Mouse (Mus musculus) ovary, adult 18-20 months (tissue): Measurements from ENCODE around the gene 2310011J03Rik.
A peak's percentile ranks its signal among the peaks of the same experiment; 100 is the strongest.

Experiments
- DNase-seq: peaks from one replicate; pipeline ENCODE4 v3.0.0; 2022; ENCODE audit warnings: low spot score, mixed read lengths

Gene 2310011J03Rik

GRCm38 (mm10) chr10:80341491-80342304 is 21.4 kb upstream of the 2310011J03Rik start:
- DNase-seq = no peak

DNA sequence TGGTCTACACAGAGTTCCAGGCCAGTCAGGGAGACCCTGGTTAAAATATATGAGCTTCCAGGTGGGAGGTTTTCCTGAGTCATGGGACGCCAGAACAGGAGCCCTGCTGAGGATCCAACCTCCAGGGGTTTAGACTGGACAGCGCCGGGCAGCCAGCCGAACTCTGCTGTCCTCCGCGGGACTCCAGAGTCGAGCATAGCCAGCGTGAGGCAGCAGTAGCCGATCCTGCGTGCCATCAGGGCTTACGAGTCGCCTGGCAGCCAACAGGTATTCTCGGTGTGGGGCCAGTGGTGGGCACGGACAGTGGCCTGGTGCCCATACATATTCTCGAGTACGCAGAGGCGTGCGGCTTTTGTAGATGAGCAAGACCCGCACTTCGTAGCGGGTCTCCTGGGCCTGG is 20.7 kb upstream of the 2310011J03Rik start:
- DNase-seq = no peak

DNA sequence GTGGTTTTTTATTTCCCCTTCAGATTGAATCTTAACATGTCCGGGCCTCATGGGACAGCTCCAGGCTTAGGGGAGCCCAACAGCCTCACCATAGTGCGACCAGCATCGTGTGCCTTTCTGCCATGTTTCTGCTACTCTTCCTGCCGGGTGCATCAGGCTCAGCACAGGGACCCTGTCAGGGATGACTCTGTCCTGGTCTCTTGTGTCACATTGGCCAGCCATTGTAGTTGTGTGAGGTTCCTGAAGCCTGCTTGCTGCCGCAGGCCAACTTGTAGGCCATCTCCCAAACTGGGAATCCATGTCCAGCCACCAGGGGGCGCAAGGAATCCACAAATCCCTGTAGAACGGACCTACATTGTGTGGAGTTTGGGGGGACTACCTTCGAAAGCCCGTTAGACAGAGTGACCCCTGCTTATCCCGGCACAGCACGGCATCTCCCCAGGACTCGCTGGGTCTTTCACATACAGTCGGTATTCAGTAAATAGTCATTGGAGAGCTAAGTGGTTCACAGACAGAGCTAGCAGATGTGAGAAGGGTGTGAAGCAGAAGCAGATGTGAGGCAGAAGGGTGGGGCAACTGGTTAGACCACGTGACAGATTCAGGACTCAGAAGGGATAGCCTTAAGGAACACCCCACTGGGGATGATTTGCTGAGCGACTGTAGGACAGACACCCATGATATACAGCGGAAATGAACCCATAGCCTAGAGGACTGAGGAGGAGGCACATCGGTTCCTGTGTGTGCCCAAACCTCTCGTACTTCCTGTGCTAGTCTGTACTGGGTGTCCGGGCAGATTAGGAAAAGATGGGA is 19.8 kb upstream of the 2310011J03Rik start:
- DNase-seq = no peak

- DNase-seq = no peak
Observed at GRCm38 (mm10) chr10:80336263-80336662, 15.9 kb upstream of the 2310011J03Rik start.

DNA sequence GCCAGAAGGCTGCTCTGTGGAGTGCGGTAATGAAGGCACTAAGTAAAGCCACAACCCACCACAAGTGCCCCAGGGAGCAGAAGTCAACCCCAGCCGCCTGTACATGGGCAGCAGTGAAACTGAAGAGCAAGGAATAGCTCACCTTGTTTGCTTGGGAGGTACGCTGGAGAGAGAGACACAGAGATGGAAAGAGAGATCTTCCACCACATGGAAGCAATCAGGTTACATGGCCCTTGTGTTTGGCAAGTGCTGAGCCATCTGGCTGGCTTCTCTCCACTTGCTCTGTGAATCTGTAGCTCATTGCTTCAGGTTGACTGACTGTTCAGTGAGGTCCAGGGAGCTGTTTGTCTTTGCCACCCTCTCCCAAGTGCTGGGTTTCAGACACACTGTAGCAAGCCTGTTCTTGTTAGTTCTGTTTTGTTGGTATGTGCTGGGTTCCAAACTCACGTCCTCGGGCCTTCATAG is 12.2 kb upstream of the 2310011J03Rik start:
- DNase-seq = no peak

GRCm38 (mm10) chr10:80331636-80332524 is 11.5 kb upstream of the 2310011J03Rik start:
- no peak for DNase-seq

- no peak for DNase-seq
Observed at GRCm38 (mm10) chr10:80330888-80331287, 10.6 kb upstream of the 2310011J03Rik start.

DNA sequence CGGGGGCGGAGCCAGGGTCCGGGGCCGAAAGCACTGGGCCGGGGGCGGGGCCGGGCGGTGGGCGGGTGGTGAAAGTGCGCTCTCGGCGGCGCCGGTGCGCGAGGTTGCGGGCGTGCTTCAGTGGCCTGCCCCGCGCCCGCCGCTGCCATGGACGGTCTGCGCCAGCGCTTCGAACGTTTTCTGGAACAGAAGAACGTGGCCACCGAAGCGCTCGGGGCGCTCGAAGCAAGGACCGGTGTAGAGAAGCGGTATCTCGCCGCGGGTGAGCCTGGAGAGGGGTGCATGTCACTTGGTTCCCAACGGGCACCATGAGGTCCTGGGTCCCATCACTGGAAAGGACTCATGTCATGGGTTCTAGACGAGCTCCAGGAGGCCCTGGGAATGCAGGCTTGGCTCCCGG is 9.7 kb upstream of the 2310011J03Rik start:
- no peak for DNase-seq

DNA sequence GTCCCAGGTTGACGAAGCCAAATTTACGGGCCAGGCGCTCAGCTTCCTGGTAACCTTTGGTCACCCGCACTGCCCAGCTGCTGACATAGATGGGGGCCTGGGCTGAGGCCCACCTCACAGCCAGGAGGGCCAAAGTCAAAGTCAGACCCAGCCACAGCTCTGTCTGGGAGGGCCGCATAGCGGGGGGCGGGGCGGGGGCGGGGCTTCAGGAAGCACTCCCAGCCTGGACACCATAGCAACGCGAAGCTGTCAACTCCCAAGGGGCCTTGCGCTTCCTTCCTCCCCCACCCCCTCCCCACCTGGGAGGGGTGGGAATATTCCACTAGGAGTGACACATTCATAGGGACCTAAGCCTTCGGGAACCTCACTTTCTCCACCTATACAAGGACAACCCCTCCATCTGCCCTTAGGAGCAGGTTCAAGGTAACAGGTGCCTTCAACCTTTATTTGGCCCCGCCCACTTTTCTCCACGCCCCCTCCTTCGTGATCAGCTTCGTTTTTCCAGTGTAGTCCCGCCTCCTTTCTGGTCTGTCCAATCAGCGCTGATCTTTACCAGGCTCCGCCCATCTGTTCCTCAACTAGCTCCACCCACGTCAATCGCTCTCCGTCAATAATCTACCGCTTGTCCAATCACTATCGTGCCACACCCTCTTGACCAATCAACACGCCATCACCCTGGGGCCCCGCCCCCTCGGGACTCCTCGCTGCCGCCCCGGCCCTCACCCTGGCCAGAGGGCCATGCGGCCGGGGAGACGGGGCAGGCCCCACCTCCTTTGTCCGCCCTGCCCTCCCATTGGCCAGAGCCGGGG is 9.1 kb upstream of the 2310011J03Rik start, which contains the start of the genes Pcsk4 and Reep6:
Pcsk4 (minus strand) TSS at position 226 of the 809 bp plus-strand sequence.
Reep6 (plus strand) TSS at position 681 of the 809 bp plus-strand sequence.
- peak; percentile 96 for DNase-seq

DNA sequence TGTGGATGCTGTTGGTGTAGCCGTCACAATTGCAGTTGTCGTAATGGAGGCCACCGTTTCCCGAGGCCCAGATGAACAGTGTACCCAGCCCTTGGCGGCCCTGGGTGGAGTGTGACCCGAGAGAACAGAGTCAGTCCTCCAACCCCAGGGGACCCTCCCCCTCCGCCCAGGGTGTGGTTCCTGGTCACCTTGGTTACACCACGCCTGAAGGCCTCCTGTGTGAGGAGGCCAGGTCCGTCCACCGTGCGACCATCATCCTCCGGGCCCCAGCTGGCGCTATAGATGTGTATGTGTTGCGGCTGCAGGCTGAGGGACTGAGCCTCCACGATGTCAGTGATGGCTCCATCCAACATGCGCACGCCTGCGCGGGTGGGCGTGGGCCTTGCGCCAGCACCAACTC is 4.7 kb upstream of the 2310011J03Rik start:
- no peak for DNase-seq

DNA sequence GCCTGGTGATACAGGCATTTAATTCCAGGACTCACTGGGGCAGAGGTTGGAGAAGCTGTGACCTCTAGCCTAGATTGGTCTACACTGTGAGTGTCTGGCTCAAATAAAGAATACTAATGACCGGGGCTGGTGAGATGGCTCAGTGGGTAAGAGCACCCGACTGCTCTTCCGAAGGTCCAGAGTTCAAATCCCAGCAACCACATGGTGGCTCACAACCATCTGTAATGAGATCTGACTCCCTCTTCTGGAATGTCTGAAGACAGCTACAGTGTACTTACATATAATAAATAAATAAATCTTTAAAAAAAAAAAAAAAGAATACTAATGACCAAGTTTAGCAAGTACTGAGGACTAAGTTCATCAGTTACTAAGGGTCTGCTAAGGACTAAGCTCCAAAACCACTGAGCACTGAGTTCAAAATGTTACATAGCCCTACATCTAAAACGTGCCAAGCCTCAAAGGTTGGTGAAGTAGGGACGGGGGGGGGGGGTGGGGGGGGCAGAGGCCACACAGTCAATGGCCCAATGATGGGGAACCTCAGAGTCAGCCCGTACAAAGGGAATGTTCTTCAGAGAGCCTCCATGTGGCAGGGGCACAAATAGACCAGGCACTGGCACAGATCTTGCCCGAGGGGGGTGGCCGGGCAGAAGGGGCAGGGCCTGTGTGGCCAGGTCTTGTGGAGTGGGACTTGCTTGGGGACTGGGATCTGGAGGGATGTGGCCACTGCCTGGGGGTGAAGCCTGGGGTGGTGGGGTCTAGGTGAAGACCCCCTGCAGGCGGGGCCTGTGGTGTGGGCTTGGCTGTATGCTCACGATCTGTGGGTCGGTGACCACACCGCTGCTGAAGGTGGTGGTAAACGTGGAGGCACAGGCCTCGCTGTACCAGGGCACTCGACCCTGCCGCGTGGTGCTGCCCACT is 4.0 kb upstream of the 2310011J03Rik start:
- DNase-seq = no peak

DNA sequence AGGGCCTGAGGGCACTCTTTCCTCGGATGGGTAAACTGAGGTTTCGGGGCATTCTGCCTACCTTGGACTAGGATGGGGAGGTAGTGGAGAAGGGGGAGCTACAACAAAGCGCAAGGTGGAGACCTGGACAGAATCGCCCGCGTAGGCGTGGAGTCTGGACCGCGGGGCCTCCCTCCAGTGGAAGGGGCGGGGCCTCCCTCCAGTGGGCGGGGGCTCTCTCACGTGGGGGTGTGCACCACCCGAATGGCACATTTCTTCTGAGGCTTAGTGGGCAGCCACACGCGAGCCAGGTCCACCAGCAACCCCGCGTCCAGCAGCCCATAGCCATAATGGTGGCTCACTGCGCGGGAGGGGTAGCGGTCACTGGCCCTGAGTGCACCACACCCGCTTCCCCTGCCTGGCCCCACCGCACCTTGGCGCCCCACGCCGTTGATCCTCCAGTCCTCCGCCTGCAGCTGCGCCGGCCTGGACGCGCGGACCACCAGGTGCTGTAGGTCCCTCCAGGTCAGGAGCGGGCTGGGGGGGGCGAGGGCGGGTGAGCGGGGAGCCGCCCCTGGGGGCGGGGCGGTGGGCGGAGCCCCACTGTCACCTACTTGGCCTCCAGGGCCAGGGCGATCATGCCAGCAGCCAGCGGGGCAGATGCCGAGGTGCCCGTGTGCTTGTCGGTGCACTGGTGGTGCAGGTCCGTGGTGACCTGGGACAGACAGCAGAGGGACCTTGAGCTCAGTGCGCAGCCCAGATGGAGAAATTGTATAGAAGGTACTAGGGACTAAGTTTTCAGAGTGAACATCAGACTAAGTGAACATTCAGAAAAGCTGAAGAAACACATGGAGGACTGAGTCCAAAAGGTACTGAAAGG is 3.2 kb upstream of the 2310011J03Rik start:
- DNase-seq = peak; percentile 55

GRCm38 (mm10) chr10:80322811-80323211 is 2.5 kb upstream of the 2310011J03Rik start:
- no peak for DNase-seq

- DNase-seq = no peak
Observed at GRCm38 (mm10) chr10:80321670-80322581, 1.6 kb upstream of the 2310011J03Rik start.

DNA sequence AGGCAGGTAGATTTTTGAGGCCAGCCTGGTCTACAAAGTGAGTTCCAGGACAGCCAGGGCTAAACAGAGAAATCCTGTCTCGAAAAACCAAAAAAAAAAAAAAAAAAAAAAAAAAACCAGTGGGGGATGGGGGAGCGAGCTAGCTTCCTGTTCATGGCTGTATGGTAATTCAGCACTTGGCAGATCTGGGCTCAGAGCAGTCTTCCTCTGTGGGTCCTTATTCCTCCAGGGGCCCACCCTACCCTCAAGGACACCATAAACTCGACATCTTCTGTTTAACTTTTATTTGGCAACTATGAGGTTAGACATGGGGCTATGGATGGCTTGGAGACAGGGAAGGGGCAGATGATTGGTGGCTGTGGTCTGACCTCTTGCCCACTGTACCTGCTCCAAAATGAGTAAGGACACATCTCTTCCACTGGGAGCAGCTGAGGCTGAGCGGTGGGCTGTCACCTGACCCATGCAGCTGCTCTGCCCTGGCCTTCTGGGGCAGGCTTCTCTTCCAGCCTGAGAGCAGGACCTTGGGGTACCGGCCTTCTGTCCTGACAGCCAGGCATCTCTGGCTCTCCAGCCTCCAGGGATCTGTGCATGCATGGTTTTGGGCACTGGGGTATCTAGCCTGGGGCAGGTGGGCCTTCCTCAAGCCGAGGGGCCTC is 805 bp upstream of the 2310011J03Rik start:
- no peak for DNase-seq

DNA sequence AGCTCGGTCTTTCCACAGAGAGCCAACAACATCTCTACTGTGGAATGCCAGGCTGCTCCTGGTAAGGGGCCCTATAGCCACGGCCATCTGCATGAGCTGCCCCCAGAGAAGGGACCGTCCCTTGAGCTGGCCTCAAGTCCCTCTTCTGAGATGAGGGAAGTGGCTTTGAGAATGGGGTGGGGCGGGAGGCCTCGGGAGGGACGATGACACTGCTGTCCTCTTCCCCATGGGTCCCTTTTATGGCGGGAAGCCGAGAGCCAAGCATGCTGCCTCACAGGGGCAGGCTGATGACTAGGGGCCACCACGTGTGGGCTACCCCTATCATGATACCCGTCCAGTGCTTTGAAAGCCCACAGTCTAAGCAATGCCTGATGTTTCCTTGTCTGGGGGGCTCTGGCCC is 3.3 kb downstream of the 2310011J03Rik start:
- DNase-seq = no peak

DNA sequence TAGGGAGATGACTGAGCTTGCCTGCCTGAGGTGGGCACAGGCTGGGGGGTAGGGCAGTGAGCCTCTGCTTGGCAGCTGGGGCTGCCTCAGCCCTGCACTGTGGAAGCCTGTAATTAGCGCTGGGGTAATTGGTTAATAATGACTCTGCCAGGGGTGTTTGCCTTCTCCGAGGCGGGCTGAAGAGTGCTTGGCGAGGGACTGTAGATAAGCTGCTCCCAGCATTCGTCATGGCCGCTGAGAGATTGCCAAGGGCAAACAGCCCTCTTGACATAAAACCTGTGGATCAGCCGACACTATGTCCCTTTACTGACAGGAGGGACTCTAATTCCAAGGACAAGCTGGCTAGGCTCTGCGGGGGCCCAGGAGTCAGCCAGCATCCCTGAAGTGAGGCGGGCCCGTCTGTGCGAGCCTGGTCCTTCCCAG is 4.0 kb downstream of the 2310011J03Rik start:
- DNase-seq = no peak
